Mouse (Mus musculus): Measurements from ENCODE around the gene Akt1.

GRCm38 (mm10) chr12:112724077-112724805 is 49.6 kb upstream of the Akt1 start:
- TF ChIP-seq CTCF (IDR thresholded peaks at IDR 0.05): peak; percentile 77
- TF ChIP-seq POLR2A (IDR thresholded peaks at IDR 0.05; ENCODE audit: insufficient read depth, low read depth, low read length): no peak
- no peak for TF ChIP-seq EP300 (IDR thresholded peaks at IDR 0.05; ENCODE audit: insufficient read depth, low read depth, low read length)
